10 mouse cellular contexts compared by ENCODE assay signal in the genomic region with DNA sequence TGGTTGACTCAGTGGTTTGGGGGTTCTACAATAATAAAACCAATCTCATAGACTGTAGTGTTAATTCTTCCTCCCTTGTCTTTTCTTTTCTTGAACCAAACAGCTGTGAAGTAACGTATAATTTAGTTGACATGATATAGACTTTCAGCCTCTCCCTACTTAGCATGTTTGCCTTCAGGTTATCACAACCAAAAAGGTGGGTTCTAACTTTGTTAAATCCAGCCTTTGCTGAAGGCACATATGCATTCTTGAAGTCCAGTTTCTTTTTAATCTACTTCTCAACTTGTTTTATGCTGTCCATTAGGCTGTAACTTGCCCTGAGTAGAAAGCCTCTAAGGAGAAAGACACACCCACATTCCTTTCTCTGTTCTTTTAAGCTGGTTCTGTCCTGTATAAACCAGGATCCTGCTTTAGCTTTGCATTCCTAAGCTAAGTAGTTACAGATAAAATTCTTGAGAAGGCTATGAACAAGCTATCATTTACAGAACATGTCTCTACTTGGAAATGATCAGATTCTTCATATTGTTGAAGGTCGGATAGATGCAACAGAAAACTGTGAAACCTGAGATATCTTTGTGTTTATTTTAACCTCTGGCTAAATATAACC. TPM values are rescaled to one million over a fixed set of nuclear protein-coding genes. Genes with fewer than 3 reads are reported as not detected.
DNase-seq lines count a peak whose midpoint lies in the region; ATAC-seq lines count a peak whose summit lies in the region.
"Had no signal": no experiment of that assay in that cellular context is flagged by ENCODE, and none has a peak within 500 bp of the region (broad histone marks: within the 10 kb centered on the region; RNA-seq: fewer than 3 reads in every experiment).

No protein-coding gene starts in this region.

- no peak; the same call in 1 of the 2 replicates for ATAC-seq in heart, embryonic 13.5 days (ENCODE audit: extremely low read depth, insufficient number of reproducible peaks, low FRiP score, low TSS enrichment)
- ATAC-seq in midbrain, embryonic 11.5 days (ENCODE audit: low FRiP score), result no peak
- ATAC-seq in midbrain, embryonic 13.5 days, result no peak

- DNase-seq in heart, adult 11 months, result no peak
- peak; percentile 85 for DNase-seq in midbrain, embryonic 11.5 days (ENCODE audit: low spot score, missing footprints)
- peak; percentile 38 for DNase-seq in kidney, postnatal 14 days
- no peak for DNase-seq in frontal cortex, postnatal 10 days (ENCODE audit: low spot score in 2 of 2)
- no peak for DNase-seq in spleen, postnatal 4 days (ENCODE audit: low spot score in 2 of 2)
- DNase-seq in layer of hippocampus, adult 18-20 months (ENCODE audit: low spot score in 2 of 2), result no peak
- DNase-seq: gastrocnemius, postnatal 10 days had no signal

- peak overlapping the region; percentile 80 for H3K27ac ChIP-seq in heart, embryonic 13.5 days (replicated peaks)
- no peak overlapping the region for H3K27ac ChIP-seq in midbrain, embryonic 11.5 days (ENCODE audit: low read depth, low read length)
- no peak overlapping the region for H3K27ac ChIP-seq in midbrain, embryonic 13.5 days
- H3K27ac ChIP-seq: midbrain, embryonic 12.5 days had no signal

- 25% methylated on average over 2 of the region's 2 CpGs for WGBS in heart, embryonic 13.5 days
- 65% methylated on average over 2 of the region's 2 CpGs for WGBS in midbrain, embryonic 11.5 days
- WGBS in midbrain, embryonic 13.5 days, result 65% methylated on average over 2 of the region's 2 CpGs

- 0 out of 2 replicates have a peak, but pooled peaks cover 5% of the 10 kb centered on the region for H3K36me3 ChIP-seq in heart, embryonic 13.5 days
- H3K36me3 ChIP-seq in midbrain, embryonic 11.5 days (ENCODE audit: control insufficient read depth, insufficient read depth, low read length), result no peaks in the 10 kb centered on the region
- H3K36me3 ChIP-seq in midbrain, embryonic 13.5 days, result no peaks in the 10 kb centered on the region
- H3K36me3 ChIP-seq: midbrain, embryonic 12.5 days had no signal

- peak overlapping the region; percentile 56 for H3K4me2 ChIP-seq in heart, embryonic 13.5 days
- no peak overlapping the region for H3K4me2 ChIP-seq in midbrain, embryonic 11.5 days
- H3K4me2 ChIP-seq in midbrain, embryonic 13.5 days (replicated peaks), result no peak overlapping the region
- H3K4me2 ChIP-seq: midbrain, embryonic 12.5 days had no signal

- H3K4me1 ChIP-seq in heart, embryonic 13.5 days, result peaks cover 32% of the 10 kb centered on the region
- H3K4me1 ChIP-seq in midbrain, embryonic 11.5 days (ENCODE audit: control insufficient read depth, insufficient read depth, low read length), result 0 out of 2 replicates have a peak, but pooled peaks cover 2% of the 10 kb centered on the region
- peaks cover under 1% of the 10 kb centered on the region; the same call in 1 of the 2 replicates for H3K4me1 ChIP-seq in midbrain, embryonic 13.5 days (replicated peaks)

- H3K27me3 ChIP-seq in heart, embryonic 13.5 days (replicated peaks), result no peaks in the 10 kb centered on the region
- H3K27me3 ChIP-seq in midbrain, embryonic 11.5 days (ENCODE audit: control insufficient read depth, insufficient read depth, low read length), result no peaks in the 10 kb centered on the region
- H3K27me3 ChIP-seq in midbrain, embryonic 13.5 days, result no peaks in the 10 kb centered on the region
- H3K27me3 ChIP-seq: midbrain, embryonic 12.5 days had no signal

- no peak overlapping the region for H3K9ac ChIP-seq in heart, embryonic 13.5 days
- no peak overlapping the region for H3K9ac ChIP-seq in midbrain, embryonic 11.5 days (ENCODE audit: low read length)
- H3K9ac ChIP-seq in midbrain, embryonic 13.5 days (replicated peaks), result no peak overlapping the region
- H3K9ac ChIP-seq: midbrain, embryonic 12.5 days had no signal

- no peaks in the 10 kb centered on the region for H3K9me3 ChIP-seq in heart, embryonic 13.5 days
- no peaks in the 10 kb centered on the region for H3K9me3 ChIP-seq in midbrain, embryonic 11.5 days (ENCODE audit: control insufficient read depth, low read length)
- no peaks in the 10 kb centered on the region for H3K9me3 ChIP-seq in midbrain, embryonic 13.5 days
- H3K9me3 ChIP-seq: midbrain, embryonic 12.5 days had no signal

- H3K4me3 ChIP-seq in heart, embryonic 13.5 days, result peak overlapping the region; percentile 13; the same call in 1 of the 2 replicates
- H3K4me3 ChIP-seq in midbrain, embryonic 11.5 days (ENCODE audit: low read depth, low read length), result no peak overlapping the region
- no peak overlapping the region for H3K4me3 ChIP-seq in midbrain, embryonic 13.5 days (replicated peaks)
- H3K4me3 ChIP-seq: midbrain, embryonic 12.5 days had no signal

RNA-seq across cellular contexts. Expression of a gene that starts 8.0 kb away (rescaled TPM):
- 131 and 140 TPM in 2 replicates for polyA plus RNA-seq in heart, embryonic 13.5 days (2015; fragmentation: Nextera tagmentation; extraction: Ambion mirVana)
- 212 and 215 TPM in 2 replicates for polyA plus RNA-seq in midbrain, embryonic 11.5 days (2014; fragmentation: Nextera tagmentation; extraction: Ambion mirVana)
- polyA plus RNA-seq in midbrain, embryonic 13.5 days (2015; fragmentation: Nextera tagmentation; extraction: Ambion mirVana), result 101 and 125 TPM in 2 replicates
- total RNA-seq in layer of hippocampus, adult 18-20 months (2021), result 10 to 100 TPM; 21.3 to 25.4 TPM

Comparison
In these comparisons a context has a peak if more than half of its experiments do, and no peak if none do; other contexts are left out.
1. DNase-seq: peak in midbrain, embryonic 11.5 days (single experiment) and kidney, postnatal 14 days (single experiment); none in heart, adult 11 months (single experiment), frontal cortex, postnatal 10 days (0 of 2), spleen, postnatal 4 days (0 of 2) and layer of hippocampus, adult 18-20 months (0 of 2).